Mouse (Mus musculus) cerebellum, adult 11 months (tissue): ENCODE measurements around the gene Kalrn.

Source experiments
- DNase-seq: peaks from one replicate; pipeline ENCODE4 v3.0.0; 2022

Gene Kalrn

DNA sequence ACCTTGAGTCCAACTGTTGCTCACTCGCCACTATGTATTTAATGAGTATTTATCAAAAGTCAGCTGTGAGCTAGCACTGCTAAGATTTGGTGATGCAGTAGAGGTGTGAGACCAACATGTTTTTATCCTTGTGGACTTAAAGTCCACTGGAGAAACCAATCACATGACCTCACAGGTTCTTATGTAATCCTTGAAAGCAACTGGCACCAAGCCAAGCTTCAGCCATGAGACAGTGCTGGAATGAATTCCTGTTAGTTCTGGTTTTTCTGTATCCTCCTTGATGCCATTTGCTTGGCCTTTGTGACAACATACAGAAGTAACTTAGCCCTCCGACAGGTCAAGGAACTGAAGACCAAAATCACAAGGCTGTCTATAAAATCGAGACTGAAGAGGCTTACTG is 413.8 kb downstream of the Kalrn start:
- no peak for DNase-seq

DNA sequence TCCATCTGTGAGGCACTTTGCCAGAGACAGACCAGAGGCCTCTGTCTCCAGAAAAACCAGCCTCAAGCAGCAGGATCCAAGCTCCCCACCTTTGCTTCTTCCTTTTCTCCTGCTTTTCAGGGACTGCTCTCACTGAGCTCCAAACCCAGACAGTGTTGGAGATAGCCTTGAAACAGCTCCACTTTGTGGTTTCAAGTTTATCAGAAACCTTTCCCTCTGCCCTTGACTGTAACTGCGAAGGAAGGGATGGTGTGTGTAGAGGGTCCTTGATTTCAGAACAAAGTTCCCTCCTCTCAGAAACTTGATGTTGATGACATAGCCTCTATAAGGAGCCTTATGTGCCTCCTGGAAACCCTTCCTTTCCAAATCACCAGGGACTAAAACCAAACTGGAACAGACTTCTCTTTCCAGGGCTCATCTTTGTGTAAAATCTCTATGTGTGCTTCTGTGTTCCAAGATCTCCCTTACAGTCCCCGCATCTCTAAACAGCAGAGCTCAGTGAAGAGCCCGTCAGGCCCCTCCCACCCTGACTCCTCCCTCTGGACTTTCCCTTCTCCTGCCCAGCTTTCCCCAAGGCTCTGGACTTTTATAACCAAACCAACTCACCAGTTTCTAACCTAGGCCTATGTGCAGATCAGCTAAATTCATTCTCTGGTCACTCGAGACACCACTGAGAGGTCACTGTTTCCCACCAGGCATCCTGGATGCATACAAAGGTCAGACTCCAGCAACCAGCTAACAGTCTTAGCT is 415.8 kb downstream of the Kalrn start:
- no peak for DNase-seq

DNA sequence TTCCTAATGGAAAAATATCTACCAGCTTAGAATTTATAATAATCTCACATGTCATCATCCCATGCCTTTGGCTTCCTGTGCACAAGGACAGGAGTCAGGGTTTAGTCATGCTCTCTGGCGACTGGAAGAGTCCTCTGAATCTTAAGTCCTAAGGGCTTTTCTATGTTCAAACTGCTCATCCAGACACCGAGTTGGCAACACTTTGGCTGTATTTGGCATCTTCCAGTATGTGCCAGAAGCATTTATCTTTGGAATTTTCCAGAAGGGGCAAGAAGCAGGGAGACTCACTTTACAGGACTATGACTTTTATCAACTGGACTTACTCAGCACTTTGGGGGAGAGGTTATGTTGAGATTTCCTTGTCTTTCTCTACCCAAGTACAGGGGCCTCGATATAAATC is 417.6 kb downstream of the Kalrn start:
- DNase-seq: no peak

DNA sequence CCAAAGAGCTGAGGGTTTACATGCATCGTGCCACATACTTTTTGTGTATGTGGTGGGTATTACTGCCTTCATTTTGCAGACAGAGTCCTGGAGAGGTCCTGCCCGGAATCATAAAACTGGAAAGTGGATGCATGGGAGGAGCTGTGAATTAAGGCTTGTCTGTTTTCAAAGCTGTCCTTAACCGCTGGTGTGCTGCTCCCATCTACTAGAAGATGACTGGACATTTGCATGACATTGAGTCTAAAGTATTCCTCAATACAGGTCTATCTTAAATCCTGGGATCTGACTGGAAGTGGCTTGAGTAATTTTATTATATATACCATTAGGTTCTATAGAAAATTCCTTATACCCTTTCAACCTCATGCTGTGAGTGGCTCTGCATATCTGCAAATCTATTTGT is 418.4 kb downstream of the Kalrn start:
- DNase-seq: no peak

DNA sequence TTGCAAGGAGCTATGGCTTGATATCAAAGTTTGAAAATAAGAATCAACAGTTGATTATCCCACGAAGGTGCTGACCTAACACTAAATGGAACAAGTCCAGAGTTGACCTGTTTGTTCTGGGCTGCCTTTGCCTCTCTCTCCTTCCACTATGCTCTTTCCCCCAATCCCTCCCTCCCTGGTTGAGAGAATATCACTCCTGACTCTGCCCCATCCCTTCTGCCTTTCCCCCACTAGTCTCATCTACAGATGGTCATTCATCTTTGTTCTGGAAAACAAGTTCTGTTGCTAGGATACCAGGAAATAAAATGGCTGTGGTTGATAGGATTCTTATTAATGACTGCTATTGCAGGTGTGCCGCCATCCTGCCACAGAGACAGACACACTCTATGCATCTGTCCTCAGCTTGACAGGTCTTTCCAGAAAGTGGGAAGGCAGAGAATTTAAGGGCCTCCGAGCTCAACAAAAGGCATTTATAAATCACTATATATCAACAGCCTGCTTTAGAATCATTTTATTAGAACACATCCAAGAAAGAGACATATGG is 421.7 kb downstream of the Kalrn start:
- no peak for DNase-seq

DNA sequence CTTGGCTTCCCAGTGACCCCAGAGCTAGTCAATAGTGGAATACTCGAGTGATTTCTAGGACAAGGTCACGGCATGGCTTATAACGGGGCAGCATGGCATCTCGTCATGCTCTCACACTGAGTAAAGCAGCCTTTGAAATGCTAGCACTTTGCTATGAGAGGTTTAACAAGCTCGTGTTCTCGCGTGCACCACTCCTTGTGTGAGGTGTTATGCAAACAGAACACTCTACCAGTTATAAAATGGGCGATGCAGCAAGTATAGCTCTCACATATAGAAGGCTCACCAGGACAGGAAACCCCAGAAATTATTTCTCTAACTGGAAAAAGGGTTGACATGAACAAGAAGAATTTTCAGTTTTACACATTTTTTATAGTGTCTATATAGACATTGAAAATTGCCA is 431.7 kb downstream of the Kalrn start:
- no peak for DNase-seq

DNA sequence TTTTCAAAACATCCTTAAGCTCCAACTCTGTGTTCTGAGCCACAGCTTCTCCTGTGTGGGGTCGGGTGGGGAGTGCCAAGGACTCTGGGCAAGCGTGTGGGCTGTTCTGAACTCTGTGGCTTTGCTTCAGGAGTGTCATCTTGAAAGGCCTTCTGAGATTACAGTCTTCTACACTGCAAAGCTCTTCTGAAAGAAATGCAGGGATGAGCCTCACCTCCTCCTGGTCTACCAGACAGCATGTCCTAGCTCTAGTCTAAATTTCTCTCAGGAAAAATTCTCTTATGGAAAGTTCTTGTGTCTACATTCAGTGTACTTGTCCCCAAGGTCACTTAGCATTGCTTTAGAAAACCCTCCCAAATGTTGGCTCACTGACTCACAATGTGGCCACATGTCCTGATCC is 438.3 kb downstream of the Kalrn start:
- DNase-seq: no peak

DNA sequence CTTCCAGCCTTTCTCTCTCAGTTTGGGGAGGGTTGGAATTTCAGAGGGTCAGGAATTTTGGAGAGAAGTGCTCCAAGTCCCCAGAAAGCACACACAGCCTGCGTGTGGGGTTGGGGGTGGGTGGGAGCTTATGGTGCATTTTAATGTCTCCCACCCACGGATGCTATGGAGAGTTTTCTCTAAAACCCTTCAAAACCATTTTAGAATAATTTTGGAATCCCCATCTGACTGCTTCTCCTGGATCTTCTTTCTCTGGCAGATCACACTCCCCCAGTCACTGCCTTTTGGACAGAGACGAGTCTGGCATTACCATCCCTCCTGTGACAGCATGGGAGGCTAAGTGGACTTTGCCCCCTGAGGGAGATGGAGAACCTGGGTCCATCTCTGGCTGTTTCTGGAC is 438.7 kb downstream of the Kalrn start:
- no peak for DNase-seq

DNA sequence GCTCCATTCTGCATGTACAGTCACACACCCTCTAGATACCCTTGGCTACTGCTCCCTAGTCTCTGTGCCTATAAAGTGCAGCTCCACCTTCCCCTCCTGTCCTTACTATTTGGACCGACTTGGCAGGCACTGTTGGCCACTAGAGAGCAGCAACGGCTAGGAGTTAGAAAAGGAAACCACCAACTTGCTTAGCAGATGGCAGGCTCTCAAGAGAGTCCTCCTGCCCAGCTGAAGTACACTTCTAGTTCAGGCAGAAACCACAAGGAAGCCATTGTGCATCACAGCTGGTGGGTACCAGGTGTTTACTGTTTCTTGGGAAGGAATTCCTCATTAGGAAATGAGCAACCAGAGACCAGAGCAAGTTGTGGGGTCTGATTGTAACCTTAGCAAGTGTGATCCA is 447.7 kb downstream of the Kalrn start:
- DNase-seq: peak; percentile 41

DNA sequence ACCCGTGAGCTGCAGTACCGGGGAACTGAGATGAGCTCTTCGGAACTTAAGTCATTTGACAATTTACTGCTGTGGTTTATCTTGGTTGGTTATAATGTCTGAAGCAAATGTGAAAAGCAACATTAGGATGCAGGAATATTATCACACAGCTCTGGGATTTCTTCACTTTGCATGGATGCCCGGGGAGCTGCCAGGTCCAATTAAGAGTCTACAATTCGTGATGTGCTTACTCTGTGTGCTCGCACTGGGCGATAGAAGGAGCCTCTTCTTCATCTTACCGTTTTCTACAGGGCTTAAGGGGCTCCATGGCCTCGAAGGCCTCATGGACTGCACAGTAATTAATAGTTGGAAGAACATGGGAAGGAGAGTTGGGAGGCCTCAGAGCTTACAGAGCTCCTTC is 450.8 kb downstream of the Kalrn start:
- no peak for DNase-seq

DNA sequence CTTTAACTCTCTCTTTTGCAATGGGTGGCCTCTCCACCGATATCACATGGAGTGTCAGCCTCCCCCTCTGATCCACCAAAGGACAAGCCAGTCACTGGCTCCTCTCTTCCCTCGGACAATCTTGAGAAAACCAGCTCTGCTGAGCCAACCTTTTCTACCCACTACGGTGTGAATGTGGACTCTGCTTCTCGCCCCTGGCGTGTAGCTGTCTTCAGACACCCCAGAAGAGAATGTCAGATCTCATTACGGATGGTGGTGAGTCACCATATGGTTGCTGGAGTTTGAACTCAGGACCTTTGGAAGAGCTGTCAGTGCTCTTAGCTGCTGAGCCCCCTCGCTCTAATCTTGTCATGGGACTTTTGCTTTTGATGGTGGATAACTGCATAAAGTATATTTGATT is 452.0 kb downstream of the Kalrn start:
- no peak for DNase-seq

DNA sequence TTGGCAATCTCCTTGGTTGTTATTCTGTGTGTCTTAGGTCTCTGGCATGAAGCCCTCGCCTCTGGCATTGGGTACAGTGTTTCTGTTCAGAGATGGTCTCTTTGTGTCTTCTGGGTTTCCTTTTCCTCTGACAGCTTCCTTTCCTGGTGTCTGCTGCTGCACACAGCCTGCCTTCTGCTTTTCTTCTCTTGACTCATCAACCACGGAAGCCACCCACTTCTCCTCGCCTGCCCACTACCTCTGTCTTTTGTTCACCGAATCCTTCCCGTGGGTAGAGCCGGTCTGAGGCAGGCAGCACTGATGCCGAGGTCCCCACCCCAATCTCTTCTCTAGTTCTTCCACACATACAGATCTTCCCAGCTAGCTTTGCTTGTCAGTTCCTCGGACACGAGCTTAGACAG is 452.5 kb downstream of the Kalrn start:
- DNase-seq: no peak

DNA sequence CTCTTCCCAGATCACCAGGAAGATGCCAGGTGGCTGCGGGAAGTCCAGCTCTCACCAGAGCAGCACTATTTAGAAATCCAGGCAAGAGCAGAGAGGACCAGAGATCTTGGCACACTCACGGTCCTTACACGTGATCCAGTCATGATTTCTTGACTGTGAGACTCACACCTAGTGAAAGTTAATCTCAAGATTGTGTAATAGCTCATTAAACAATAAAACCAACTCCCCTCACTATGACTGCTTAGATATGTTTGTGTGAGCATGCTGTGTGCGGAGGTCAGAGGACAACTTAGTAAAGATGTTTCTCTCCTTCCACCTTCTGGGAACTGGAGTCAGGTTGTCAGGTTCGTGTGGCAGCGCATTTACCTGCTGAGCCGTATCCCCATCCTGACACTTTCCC is 453.5 kb downstream of the Kalrn start:
- no peak for DNase-seq

DNA sequence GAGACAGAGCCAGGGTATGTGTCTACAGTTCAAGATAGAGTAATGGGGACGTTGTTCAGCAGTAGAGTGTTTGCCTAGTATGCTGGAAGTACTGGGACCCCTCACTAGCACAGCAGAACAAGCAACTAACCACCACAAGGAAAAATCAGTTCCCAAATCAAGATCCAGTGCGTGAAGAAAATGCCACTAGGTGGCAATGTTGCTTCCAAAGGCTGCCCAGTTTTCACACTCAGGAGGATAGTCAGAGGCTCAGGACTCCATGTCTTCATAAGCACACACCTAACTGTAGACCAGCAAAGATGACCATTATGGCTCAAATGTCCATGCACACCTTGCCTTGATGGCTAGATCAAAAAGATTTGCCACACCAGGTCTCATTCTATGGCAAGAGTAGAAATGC is 454.0 kb downstream of the Kalrn start:
- DNase-seq: no peak

DNA sequence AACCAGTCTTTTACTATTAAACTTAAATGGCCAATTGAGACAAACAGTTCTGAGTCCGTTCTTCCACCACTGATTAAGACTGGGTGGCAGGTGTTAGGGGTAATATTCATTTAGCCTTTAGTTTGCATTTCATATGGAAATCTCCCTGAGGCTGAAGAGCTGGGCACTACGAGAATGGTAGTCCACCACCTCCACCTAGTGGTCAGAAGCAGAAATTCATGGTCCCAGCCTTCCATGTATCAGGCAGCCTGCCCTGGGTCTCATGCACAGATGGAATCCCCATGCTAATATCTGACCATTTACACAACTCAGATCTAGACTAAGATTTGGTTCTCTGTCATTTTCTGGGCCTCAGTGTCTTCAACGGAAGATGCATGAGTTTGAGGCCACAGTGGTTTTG is 458.7 kb downstream of the Kalrn start:
- peak; percentile 53 for DNase-seq

DNA sequence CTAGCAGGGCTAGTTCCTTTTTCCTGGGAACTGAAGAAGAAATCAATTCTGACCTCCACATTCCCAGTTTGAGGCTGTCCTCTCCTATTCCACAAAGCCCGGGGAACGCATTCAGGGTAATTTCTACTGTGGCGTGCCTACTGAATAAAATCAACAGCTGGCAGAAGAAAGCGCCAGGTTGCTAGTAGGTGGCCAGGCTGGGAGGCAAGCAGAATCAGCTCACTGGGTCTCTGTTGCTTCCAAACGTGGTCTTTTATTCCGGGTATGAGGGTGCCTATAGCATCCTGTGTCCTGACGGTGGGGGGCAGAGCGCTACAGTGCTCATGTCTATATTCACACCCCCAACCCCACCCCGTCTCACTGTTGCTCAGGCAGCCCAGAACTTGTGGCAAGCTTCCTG is 460.2 kb downstream of the Kalrn start:
- DNase-seq: no peak

DNA sequence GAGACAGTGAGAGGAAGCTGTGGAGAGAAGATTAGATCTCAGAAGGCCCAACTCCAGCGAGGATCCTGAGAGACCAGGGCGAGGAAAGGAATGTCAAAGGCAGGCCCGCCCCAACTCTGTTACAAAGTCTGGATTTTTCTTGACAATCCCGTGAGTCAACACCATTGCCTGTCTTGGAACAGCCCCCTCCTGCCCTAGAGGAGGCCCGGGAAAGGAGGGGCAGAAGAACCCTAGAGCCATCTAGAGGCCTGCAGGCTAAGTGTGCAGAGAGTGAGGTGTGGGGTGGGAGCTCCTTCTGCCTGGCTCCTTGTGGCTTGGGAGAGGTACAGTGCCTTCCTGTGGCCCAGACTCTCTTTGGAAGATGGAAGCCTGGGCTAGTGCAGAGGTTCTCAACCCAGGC is 460.8 kb downstream of the Kalrn start:
- no peak for DNase-seq

DNA sequence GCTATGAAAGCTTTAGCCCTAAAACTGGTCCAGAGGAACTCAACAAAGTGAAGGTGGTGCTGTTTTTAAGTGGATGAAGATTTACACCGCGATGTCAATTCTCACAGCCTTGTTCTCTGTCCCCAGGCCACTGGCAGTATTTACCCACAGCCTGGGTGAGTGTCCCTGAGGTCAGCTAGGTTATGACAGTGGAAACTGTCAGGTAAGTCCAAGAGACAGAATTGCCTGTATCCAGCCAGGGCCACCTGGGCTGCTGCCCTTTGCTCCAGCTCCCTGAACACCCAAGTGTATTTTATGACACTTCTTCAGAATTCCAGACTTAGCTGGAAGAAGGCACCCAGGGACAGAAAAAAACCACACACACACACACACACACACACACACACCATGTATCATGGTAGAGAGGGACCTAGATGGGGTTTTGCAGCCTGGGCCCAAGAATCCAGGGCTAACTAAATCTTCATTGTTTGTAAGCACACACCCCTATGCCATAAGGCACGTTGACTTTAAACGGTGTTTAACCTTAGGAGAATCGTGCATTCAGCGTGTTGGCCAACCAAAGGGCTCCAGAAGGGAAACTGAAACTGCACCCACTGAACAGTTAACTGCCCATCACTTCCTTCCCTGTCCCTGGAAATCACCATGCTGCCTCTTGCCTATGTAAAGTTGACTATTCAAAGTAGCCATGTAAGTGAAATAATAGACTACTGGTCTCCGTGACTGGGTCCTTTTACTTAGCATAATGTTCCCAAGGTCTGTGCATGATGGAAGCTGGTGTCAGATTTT is 462.3 kb downstream of the Kalrn start:
- DNase-seq: no peak

DNA sequence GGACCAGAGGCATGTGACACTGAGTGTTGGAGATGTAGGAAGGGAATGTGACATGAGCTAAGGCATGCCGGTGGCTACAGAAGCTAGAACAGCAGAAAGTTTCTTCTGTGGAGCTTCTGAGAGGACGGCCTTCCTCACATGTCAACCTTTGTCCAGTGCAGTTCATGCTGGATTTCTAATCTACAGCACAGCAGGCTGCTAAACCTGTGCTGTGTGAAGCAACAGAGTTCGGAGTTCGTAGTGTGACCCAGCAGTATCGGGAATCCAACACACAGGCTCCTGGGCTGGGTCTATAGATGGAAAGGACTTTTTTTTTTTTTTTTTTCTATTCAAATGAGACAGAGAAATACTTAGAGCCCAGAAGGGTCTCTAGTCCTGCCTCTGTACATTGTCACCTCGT is 468.9 kb downstream of the Kalrn start:
- DNase-seq: no peak

DNA sequence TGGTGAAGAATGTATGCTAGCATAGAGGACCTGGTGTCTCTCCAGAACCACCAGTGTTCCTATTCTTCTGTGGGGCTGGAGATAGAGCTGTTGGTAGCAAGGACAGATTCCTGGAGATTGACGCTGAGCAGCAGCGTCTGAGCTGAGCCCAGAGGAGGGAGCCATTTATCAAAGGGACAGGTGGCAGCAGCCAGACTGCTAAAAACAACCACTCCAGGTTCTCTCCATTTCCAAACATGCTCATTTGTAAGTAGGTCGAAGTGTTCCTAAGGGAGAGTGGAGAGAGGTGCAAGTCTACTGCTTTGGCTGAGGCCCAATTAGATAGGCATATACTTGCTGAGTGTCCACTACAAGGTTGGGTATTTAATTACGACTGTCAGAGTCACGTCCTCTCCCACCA is 470.6 kb downstream of the Kalrn start:
- peak; percentile 10 for DNase-seq

DNA sequence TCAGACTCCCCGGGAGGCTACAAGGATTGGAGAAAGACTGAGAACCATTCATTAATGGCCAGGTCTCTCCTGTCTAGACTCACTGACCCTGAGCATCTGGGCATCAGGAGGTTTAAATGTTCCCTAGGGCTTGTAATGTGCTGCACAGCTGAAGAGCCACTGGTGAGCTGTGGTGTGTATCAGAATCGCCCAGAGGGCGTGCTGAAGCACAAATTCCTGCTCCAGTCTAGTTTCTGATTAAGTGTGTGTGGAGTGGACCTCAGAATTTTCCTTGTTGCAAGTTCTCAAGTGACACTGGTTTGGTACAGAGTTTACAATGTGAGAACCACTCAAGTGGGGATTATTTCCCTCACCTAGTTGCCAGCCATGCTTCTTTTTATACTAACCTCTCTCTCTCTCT is 473.5 kb downstream of the Kalrn start:
- DNase-seq: no peak

DNA sequence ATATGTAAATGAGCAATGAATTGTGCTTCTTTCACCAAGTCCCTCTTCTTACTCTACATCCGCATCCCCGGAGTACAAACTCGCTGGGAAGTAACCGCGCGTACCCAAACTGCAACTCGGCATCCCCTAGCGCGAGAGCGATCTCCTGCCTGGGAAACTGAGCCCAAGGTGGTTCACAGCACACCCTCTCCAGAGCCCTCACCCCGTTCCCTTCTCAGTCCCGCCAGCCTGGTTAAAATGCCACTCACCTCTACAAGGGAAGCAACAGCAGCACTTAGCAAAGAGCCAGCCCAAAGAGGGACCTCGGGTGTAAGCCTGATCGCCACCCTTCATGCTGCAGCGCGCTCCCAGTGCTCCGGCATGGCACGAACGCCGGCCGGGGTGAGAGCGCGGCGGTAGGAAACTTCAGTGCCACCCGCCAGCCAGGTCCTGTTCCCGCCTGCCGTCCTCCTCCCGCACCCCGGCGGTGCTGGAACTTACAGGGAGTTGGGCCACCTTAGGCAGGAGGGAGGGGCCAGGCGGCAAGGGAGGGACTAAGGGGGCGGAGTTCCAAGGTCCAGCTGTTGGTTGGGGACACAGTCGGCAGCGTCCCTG is 477.7 kb downstream of the Kalrn start:
- no peak for DNase-seq

DNA sequence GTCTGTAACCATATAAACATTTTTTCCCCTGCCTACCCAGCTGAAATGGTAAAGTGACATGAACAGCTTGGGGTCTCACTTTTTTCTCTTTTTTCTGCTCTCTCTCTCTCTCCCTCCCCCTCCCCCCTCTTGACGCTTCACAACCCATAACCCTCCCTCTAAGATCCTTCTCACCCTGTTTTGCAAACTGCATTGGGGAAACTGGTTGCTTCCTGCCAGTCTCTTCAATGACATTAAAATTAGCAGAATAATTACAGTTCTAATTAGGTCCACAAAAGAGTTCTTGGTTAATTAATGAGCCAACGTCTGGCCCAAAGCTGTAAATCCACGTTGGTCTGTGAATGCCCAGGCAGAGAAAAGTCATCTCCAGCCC is 478.3 kb downstream of the Kalrn start:
- no peak for DNase-seq

DNA sequence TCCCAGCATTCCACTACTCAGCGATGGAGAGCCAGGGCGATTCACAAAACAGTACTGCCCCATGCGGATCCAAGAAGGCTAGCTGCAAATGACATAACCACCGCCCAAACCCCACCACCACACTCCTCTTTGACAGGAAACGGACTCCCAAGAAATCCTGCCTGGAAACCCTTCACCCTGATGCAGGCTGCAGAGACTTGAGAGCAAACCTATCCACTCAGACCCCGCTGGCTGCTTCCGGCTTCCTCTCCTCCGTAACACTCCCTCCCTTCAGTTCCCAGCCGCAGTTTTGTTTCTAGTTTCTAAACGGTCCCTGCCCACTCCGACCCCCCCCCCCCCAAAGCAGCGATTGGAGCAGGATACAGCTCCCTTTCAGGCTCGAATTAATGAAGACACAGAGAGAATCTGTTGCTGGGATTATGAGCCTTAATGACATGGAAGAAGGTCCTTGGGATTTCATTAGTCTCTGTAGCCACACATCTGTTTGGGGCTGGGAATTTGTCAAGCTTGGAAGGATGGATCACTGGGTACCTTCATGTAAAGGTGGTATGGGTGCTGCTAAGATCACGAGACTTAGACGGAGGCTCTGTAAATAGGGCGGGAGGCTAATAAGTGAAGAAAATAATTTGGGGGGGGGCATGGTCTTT is 478.8 kb downstream of the Kalrn start:
- DNase-seq: no peak
